Mouse (Mus musculus): ENCODE measurements at regions not wholly inside any gene's neighbourhood (a gene's known extent, or its start where the extent isn't known, plus 50 kb on each side); places are given as distances from the start of the nearest gene placed in this dataset.
"Not testable (repeated sequence)": the region's sequence is repeated elsewhere in the genome, so short reads cannot be mapped to it uniquely, and the experiment has no call there.

DNA sequence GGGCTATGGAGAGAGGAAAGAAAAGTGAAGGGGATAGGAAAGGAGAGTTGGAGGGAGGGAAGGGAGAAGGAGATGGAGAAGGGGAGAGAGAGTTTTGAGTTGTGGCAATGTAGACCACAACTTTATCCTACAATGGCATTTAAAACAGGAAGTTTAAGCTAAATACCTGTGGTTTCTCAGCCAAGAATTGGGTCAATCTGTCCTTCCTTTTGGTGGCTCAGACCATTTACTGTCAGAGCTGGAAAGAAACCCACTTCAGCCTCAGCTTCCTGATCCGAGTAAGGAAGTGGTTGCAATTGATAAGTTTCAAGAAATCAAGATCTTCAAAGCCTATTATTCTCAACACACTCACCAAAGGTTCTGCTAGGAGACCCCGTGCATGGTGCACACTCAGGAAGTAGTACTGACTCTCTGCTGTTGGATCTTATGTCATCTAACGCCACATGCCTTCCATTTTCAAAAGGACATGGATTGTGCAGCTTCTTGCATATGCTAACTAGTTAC is 158.9 kb downstream of the Trib2 start:
- DNase-seq (ENCODE audit: low spot score in 2 of 2) = no peak

- DNase-seq (ENCODE audit: low spot score in 2 of 2) = no peak
These were observed 162.1 kb downstream of the Trib2 start for GRCm38 (mm10) chr12:15654585-15654984.

GRCm38 (mm10) chr12:15653357-15653763 is 163.4 kb downstream of the Trib2 start:
- no peak for DNase-seq (ENCODE audit: low spot score in 2 of 2)

DNA sequence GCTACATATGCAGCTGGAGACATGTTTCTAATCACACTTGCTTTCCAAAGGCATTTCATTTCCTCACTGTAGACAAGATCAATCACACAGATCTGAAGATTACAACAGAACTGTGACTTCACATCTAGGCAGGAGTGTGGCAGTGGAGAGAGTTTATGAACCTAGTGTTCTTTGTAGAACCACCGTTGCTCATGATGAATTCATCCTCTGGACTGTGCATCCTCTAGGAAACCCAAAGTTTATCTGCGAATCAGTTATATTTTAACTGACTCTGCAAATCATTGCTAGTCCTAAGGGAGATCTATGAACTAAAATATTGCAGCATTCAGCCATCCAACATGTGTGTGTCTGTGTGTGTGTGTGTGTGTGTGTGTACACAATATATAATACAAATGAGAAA is 165.4 kb downstream of the Trib2 start:
- DNase-seq (ENCODE audit: low spot score in 2 of 2) = no peak

DNA sequence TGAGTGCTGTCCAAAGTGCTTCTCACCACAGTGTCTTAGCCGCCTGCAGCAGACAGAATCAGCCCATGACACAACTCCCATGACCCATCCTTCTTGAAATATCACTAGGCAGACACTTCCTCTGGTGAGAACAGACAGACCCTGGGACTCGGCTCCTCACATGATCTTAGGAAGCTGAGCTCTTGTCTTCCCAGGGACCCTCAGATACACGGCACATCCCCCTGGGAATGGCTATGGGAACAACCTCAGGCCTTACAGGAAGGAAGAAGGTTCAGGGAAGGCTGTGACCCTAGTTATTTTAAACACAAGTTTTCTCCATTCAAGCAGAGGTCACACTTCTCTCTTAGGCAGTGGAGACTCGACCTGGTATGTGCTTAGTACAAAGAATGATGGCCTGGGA is 166.8 kb downstream of the Trib2 start:
- no peak for DNase-seq (ENCODE audit: low spot score in 2 of 2)

GRCm38 (mm10) chr12:15649226-15649625 is 167.5 kb downstream of the Trib2 start:
- DNase-seq (ENCODE audit: low spot score in 2 of 2) = no peak

GRCm38 (mm10) chr12:15644074-15644672 is 172.5 kb downstream of the Trib2 start:
- DNase-seq (ENCODE audit: low spot score in 2 of 2) = no peak

- DNase-seq (ENCODE audit: low spot score in 2 of 2) = no peak
These were observed 173.1 kb downstream of the Trib2 start for GRCm38 (mm10) chr12:15643669-15644068.

GRCm38 (mm10) chr12:15640320-15640719 is 176.4 kb downstream of the Trib2 start:
- no peak for DNase-seq (ENCODE audit: low spot score in 2 of 2)

DNA sequence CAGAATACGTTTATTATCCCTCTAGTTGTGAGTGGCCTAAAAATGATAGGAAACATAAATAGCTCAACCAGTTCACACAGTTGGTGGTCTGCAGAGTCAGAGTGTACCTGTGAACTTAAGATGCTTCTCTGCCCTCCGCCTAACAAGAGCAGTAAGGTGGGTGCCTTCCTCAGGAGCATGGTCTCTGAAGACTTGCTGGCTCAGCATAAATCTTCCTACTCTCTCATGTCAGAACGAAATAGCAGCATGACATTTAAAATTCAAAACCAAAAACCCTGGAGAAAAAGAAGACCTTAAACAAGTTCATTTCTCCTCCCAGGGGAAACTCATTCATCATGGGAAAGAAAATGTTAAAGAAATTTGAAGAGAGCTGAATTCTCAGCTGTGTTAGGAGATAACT is 186.8 kb downstream of the Trib2 start:
- DNase-seq (ENCODE audit: low spot score in 2 of 2) = no peak

GRCm38 (mm10) chr12:15619521-15619920 is 197.2 kb downstream of the Trib2 start:
- DNase-seq (ENCODE audit: low spot score in 2 of 2) = no peak

DNA sequence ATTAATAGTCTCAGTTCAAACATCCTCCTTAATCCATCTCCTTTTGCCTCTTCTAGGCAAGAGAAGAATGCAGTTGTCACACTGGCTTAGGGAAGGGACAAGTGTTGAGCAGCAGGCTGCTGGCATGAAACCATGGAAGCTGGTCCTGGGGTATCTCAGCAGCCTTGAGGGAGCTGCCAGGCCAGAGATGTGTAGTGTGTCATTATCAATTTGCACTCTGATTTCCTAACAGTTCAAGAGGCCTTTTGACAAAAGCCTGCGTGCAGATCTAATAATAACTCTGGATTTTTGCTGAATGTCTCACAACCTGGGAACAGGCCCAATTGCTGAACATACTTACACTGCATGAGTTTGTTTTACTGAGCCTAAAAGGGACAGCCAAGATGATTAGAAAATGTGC is 199.4 kb downstream of the Trib2 start:
- DNase-seq (ENCODE audit: low spot score in 2 of 2) = peak; percentile 11 to 29

DNA sequence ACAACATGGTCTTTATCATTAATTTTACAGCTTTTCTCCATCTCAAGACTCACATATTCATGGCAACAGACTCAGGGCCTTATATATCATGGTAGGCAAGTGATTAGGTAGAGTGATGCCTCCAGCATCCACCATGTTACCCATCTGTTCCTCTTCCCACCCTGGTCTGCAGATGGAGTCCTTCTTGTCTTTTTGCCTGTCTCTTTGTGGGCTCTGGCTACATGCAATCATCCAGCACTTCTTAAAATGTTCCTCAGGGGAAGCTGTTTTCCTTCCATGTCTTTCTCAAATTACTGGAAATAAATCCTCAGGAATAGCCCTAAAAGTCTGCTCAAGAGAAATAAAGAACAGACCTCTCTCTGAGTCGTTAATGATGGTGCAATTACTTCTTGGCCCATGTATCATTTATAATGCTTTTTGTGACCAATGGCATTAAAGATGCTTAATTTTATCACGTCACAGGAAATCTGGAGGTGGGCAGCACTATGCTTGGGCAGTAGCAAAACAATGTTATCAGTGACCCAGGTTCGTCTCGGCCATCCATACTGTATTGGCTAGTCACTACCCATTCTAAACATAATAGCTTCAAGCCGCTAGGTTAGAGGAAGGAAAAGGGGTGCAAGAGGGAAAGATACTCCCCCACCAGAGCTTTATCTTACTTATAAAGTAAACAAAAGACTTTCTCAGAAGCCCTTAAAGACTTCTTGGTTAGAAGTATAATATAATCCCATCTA is 204.7 kb downstream of the Trib2 start:
- DNase-seq (ENCODE audit: low spot score in 2 of 2) = no peak

DNA sequence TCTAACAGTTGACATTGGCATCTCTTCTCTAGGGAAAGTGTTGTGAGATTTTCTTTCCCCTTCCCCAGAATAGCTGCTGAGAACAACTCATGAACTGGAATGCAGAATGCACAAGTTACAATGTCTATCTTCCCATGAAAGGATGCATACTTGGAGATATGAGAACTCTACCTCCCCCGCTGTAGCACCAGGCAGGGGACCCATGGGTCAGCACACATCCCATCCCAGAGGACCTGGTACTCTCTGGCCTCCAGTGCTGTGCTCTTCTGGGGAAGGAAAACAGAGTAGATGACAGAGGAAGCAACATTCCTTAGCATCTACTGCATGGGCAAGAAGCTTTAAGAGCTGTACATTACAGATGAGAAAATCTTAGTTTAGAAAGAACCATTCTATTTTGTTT is 209.6 kb downstream of the Trib2 start:
- DNase-seq (ENCODE audit: low spot score in 2 of 2) = no peak

DNA sequence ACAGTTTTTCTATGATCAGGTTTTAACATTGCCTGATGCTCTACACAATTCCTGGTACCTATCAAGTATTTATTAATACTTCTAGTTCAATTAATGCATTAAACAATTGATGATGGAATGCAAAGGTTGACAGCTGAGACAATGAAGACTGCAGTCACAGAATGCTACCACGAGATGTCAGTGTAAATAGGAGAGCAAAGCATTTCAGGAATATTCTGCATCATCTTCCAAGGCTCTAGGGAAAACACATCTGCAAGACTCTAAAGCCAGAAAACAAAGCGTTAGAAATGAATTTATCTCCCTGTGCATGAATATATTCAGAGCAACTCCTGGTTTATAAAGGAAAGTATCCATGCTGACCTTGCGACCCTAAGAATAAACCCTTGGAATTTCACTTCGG is 210.6 kb downstream of the Trib2 start:
- peak in 1 of 2 experiments; percentile 50 for DNase-seq (ENCODE audit: low spot score in 2 of 2)

GRCm38 (mm10) chr12:15604630-15605029 is 212.1 kb downstream of the Trib2 start:
- DNase-seq (ENCODE audit: low spot score in 2 of 2) = no peak

- DNase-seq (ENCODE audit: low spot score in 2 of 2) = no peak
These were observed 212.8 kb downstream of the Trib2 start for GRCm38 (mm10) chr12:15603885-15604284.

DNA sequence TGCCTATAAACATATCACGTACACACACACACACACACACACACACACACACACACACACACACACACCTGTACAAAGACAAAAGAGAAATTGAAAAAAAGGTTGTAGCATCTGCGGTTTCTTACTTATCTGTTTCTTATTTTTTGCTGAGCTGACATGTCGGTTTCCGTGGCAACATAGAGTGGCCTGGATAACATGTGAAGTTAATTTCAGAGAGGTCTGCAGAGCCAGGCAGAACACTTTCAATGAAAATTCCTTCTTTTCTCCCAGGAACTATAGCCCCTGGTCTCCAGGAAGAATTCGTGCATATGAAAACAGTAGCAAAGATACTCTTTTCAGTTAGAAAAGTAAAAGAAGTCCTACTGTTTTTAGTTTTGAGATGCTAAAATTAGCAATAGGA is 213.4 kb downstream of the Trib2 start:
- no peak for DNase-seq (ENCODE audit: low spot score in 2 of 2)

- DNase-seq (ENCODE audit: low spot score in 2 of 2) = no peak
These were observed 222.0 kb downstream of the Trib2 start for GRCm38 (mm10) chr12:15594704-15595103.

- DNase-seq (ENCODE audit: low spot score in 2 of 2) = not testable (repeated sequence)
These were observed 228.9 kb downstream of the Trib2 start for GRCm38 (mm10) chr12:15587864-15588263.

- no peak for DNase-seq (ENCODE audit: low spot score in 2 of 2)
These were observed 229.8 kb downstream of the Trib2 start for GRCm38 (mm10) chr12:15586706-15587442.

- DNase-seq (ENCODE audit: low spot score in 2 of 2) = no peak
These were observed 230.9 kb downstream of the Trib2 start for GRCm38 (mm10) chr12:15585845-15586244.
